8 mouse cellular contexts compared by ENCODE assay signal in genomic region chr7:100926311-100926923, GRCm38 (mm10). TPM values are rescaled to one million over a fixed set of nuclear protein-coding genes. Genes with fewer than 3 reads are reported as not detected.
DNase-seq lines count a peak whose midpoint lies in the region; ATAC-seq and TF ChIP-seq lines count a peak whose summit lies in the region.

No protein-coding gene starts in this region.

- peaks cover 50% of the 10 kb centered on the region for H3K4me1 ChIP-seq in liver, embryonic 12.5 days
- H3K4me1 ChIP-seq in forebrain, embryonic 12.5 days: peaks cover 77% of the 10 kb centered on the region
- H3K4me1 ChIP-seq in kidney, embryonic 15.5 days: peaks cover 96% of the 10 kb centered on the region
- H3K4me1 ChIP-seq in midbrain, postnatal 0 days (ENCODE audit: insufficient read depth, low read length): 0 out of 2 replicates have a peak, but pooled peaks cover 5% of the 10 kb centered on the region

- H3K27ac ChIP-seq in liver, embryonic 12.5 days: no peak overlapping the region
- H3K27ac ChIP-seq in forebrain, embryonic 12.5 days: no peak overlapping the region
- peak overlapping the region; percentile 24 for H3K27ac ChIP-seq in kidney, embryonic 15.5 days
- H3K27ac ChIP-seq in midbrain, postnatal 0 days (ENCODE audit: low read depth, low read length): no peak overlapping the region

- peak overlapping the region; percentile 28 for H3K4me3 ChIP-seq in liver, embryonic 12.5 days
- peak overlapping the region; percentile 36 for H3K4me3 ChIP-seq in forebrain, embryonic 12.5 days (replicated peaks)
- peak overlapping the region; percentile 83 for H3K4me3 ChIP-seq in kidney, embryonic 15.5 days (replicated peaks)
- H3K4me3 ChIP-seq in midbrain, postnatal 0 days (ENCODE audit: low read depth, low read length): no peak overlapping the region

- no peaks in the 10 kb centered on the region for H3K36me3 ChIP-seq in liver, embryonic 12.5 days
- peaks cover 18% of the 10 kb centered on the region for H3K36me3 ChIP-seq in forebrain, embryonic 12.5 days (replicated peaks)
- peaks cover 49% of the 10 kb centered on the region for H3K36me3 ChIP-seq in kidney, embryonic 15.5 days
- H3K36me3 ChIP-seq in midbrain, postnatal 0 days (ENCODE audit: insufficient read depth, low read length): no peaks in the 10 kb centered on the region

- H3K9me3 ChIP-seq in liver, embryonic 12.5 days (replicated peaks): no peaks in the 10 kb centered on the region
- no peaks in the 10 kb centered on the region for H3K9me3 ChIP-seq in forebrain, embryonic 12.5 days
- no peaks in the 10 kb centered on the region for H3K9me3 ChIP-seq in kidney, embryonic 15.5 days (replicated peaks)
- no peaks in the 10 kb centered on the region for H3K9me3 ChIP-seq in midbrain, postnatal 0 days (ENCODE audit: low read length)

- DNase-seq in liver: no peak
- DNase-seq in midbrain, postnatal 0 days (ENCODE audit: low spot score): no peak
- no peak for DNase-seq in cerebellum, postnatal 36 days
- DNase-seq in adrenal gland, postnatal 4 days (ENCODE audit: low spot score in 2 of 2): no peak

- H3K4me2 ChIP-seq in liver, embryonic 12.5 days: peak overlapping the region; percentile 82
- peak overlapping the region; percentile 89 for H3K4me2 ChIP-seq in forebrain, embryonic 12.5 days
- peak overlapping the region; percentile 87 for H3K4me2 ChIP-seq in kidney, embryonic 15.5 days
- peak overlapping the region; percentile 33 for H3K4me2 ChIP-seq in midbrain, postnatal 0 days (ENCODE audit: low read depth, low read length, poor library complexity, severe bottlenecking)

- 26% methylated on average over 12 of the region's 12 CpGs for WGBS in liver, embryonic 12.5 days (ENCODE audit: insufficient replicate concordance)
- WGBS in forebrain, embryonic 12.5 days: 29% methylated on average over 12 of the region's 12 CpGs
- 7% methylated on average over 12 of the region's 12 CpGs for WGBS in kidney, embryonic 15.5 days
- WGBS in midbrain, postnatal 0 days: 41% methylated on average over 12 of the region's 12 CpGs

- H3K9ac ChIP-seq in liver, embryonic 12.5 days: no peak overlapping the region
- peak overlapping the region; percentile 29; the same call in 1 of the 2 replicates for H3K9ac ChIP-seq in forebrain, embryonic 12.5 days
- H3K9ac ChIP-seq in kidney, embryonic 15.5 days: peak overlapping the region; percentile 95
- no peak overlapping the region for H3K9ac ChIP-seq in midbrain, postnatal 0 days (replicated peaks; ENCODE audit: low read length, poor library complexity, severe bottlenecking)

- ATAC-seq in liver, embryonic 12.5 days: no peak
- ATAC-seq in forebrain, embryonic 12.5 days (ENCODE audit: low FRiP score): no peak
- peak; percentile 23; the same call in 1 of the 2 replicates for ATAC-seq in kidney, embryonic 15.5 days (replicated peaks; ENCODE audit: low FRiP score)
- no peak for ATAC-seq in midbrain, postnatal 0 days (ENCODE audit: low FRiP score)
- ATAC-seq in activated CD4-positive, CD25-positive, alpha-beta regulatory T cell, adult 4 months: no peak

- no peak for TF ChIP-seq CTCF in midbrain, postnatal 0 days (IDR thresholded peaks at IDR 0.05)

- peaks cover 82% of the 10 kb centered on the region for H3K27me3 ChIP-seq in liver, embryonic 12.5 days (replicated peaks)
- peaks cover 16% of the 10 kb centered on the region; the same call in 1 of the 2 replicates for H3K27me3 ChIP-seq in forebrain, embryonic 12.5 days
- H3K27me3 ChIP-seq in kidney, embryonic 15.5 days: no peaks in the 10 kb centered on the region
- H3K27me3 ChIP-seq in midbrain, postnatal 0 days (ENCODE audit: insufficient read depth, low read length): peaks cover 14% of the 10 kb centered on the region

RNA-seq across cellular contexts. Expression of gene Arhgef17, which starts 5.5 kb away (rescaled TPM):
- 1.7 and 2.2 TPM in 2 replicates for polyA plus RNA-seq in liver, embryonic 12.5 days (2016; fragmentation: Nextera tagmentation; extraction: Ambion mirVana)
- polyA plus RNA-seq in forebrain, embryonic 12.5 days (2016; fragmentation: Nextera tagmentation; extraction: Ambion mirVana): 6.5 and 8.1 TPM in 2 replicates
- polyA plus RNA-seq in kidney, embryonic 15.5 days (2015; fragmentation: Nextera tagmentation; extraction: Ambion mirVana): 9.1 and 12.2 TPM in 2 replicates
- total RNA-seq in midbrain, postnatal 0 days (2014; rRNA removed): 77.6 and 89.1 TPM in 2 replicates
- polyA plus RNA-seq in midbrain, postnatal 0 days (2015; fragmentation: Nextera tagmentation; extraction: Ambion mirVana): 16.3 and 16.7 TPM in 2 replicates
- under 1 TPM in 1 of 2 experiments, not detected in 1; 0.42 TPM for polyA plus RNA-seq in activated CD4-positive, CD25-positive, alpha-beta regulatory T cell, adult 4 months (2017; shearing (Covaris generic))
- total RNA-seq in adrenal gland, postnatal 4 days (2021): 10 to 100 TPM; 73.3 to 79.3 TPM

RNA-seq across cellular contexts. Expression of gene P2ry6, which starts 48.0 kb away (rescaled TPM):
- 3.4 and 3.6 TPM in 2 replicates for polyA plus RNA-seq in liver, embryonic 12.5 days (2016; fragmentation: Nextera tagmentation; extraction: Ambion mirVana)
- polyA plus RNA-seq in forebrain, embryonic 12.5 days (2016; fragmentation: Nextera tagmentation; extraction: Ambion mirVana): 1.9 and 2.7 TPM in 2 replicates
- polyA plus RNA-seq in kidney, embryonic 15.5 days (2015; fragmentation: Nextera tagmentation; extraction: Ambion mirVana): 5.2 TPM in 2 replicates
- total RNA-seq in midbrain, postnatal 0 days (2014; rRNA removed): 2.0 and 4.3 TPM in 2 replicates
- 2.7 and 3.3 TPM in 2 replicates for polyA plus RNA-seq in midbrain, postnatal 0 days (2015; fragmentation: Nextera tagmentation; extraction: Ambion mirVana)
- polyA plus RNA-seq in activated CD4-positive, CD25-positive, alpha-beta regulatory T cell, adult 4 months (2017; shearing (Covaris generic)): under 1 TPM in 1 of 2 experiments, not detected in 1; 0.32 TPM
- 1 to 10 TPM; 6.5 to 7.1 TPM for total RNA-seq in adrenal gland, postnatal 4 days (2021)

Comparison
In these comparisons a context has a peak if more than half of its experiments do, and no peak if none do; other contexts are left out.
1. H3K4me2 ChIP-seq: peak in every context shown above with its lines; median percentile 89 in forebrain, embryonic 12.5 days; 87 in kidney, embryonic 15.5 days; 82 in liver, embryonic 12.5 days; 33 in midbrain, postnatal 0 days.
2. H3K9ac ChIP-seq: peak in forebrain, embryonic 12.5 days (single experiment) and kidney, embryonic 15.5 days (single experiment); none in liver, embryonic 12.5 days (single experiment) and midbrain, postnatal 0 days (single experiment).